Mouse (Mus musculus) myocyte (in vitro differentiated cells): ENCODE results near the gene Slc25a39. TPM values are rescaled to one million over a fixed set of nuclear protein-coding genes. Genes with fewer than 3 reads are reported as not detected.

Source experiments
- H3K27me3 ChIP-seq: one replicate; pipeline ENCODE4 v1.6.1; 2011; ENCODE audit not compliant: control insufficient read depth, insufficient read depth, insufficient read length
- H3K36me3 ChIP-seq: one replicate; pipeline ENCODE4 v1.6.1; 2011; ENCODE audit not compliant: control insufficient read depth, insufficient read depth
- H3K4me2 ChIP-seq: one replicate; pipeline ENCODE4 v1.6.1; 2011; ENCODE audit warnings: low read depth, control low read depth
- H3K4me3 ChIP-seq: one replicate; pipeline ENCODE4 v1.5.1; 2011; ENCODE audit warnings: mild to moderate bottlenecking, control low read depth, moderate library complexity
- H3K79me2 ChIP-seq: one replicate; pipeline ENCODE4 v1.6.1; 2011; ENCODE audit not compliant: control insufficient read depth, insufficient read depth
- H3ac ChIP-seq: one replicate; pipeline ENCODE4 v1.6.1; 2011; ENCODE audit not compliant: control insufficient read depth, insufficient read length
- CEBPB ChIP-seq: IDR thresholded peaks from 2 replicates; pipeline ENCODE4 v1.6.1; 2011; ENCODE audit warnings: mild to moderate bottlenecking, moderate library complexity; ENCODE audit not compliant: poor library complexity, insufficient read depth, severe bottlenecking
- E2F4 ChIP-seq: IDR thresholded peaks from one replicate; pipeline ENCODE4 v1.6.1; 2011; ENCODE audit warnings: mild to moderate bottlenecking, control low read depth, moderate library complexity; ENCODE audit not compliant: insufficient read depth
- MAX ChIP-seq: IDR thresholded peaks from one replicate; pipeline ENCODE4 v1.6.1; 2011; ENCODE audit warnings: low read depth, mild to moderate bottlenecking, control low read depth
- MYOD1 ChIP-seq, 3 experiments: IDR thresholded peaks; one replicate each; pipeline ENCODE4 v1.6.1; 2011; ENCODE audit warnings: control low read depth in 2 of 3, low read depth in 2 of 3, mild to moderate bottlenecking in 2 of 3, moderate library complexity in 1 of 3; ENCODE audit not compliant: insufficient read length in 2 of 3, control insufficient read depth in 1 of 3
- MYOG ChIP-seq, 3 experiments: IDR thresholded peaks; one replicate each; pipeline ENCODE4 v1.6.1; 2011; ENCODE audit warnings: control low read depth in 2 of 3, low read depth in 2 of 3, mild to moderate bottlenecking in 2 of 3; ENCODE audit not compliant: insufficient read length in 2 of 3, control insufficient read depth in 1 of 3, insufficient read depth in 1 of 3
- POLR2A ChIP-seq: IDR thresholded peaks from one replicate; pipeline ENCODE4 v1.6.1; 2011; ENCODE audit warnings: low read depth, mild to moderate bottlenecking, control low read depth, moderate library complexity; ENCODE audit not compliant: insufficient read length
- POLR2AphosphoS2 ChIP-seq: IDR thresholded peaks from one replicate; pipeline ENCODE4 v1.6.1; 2011; ENCODE audit warnings: low read depth, control low read depth; ENCODE audit not compliant: insufficient read length
- REST ChIP-seq: IDR thresholded peaks from one replicate; pipeline ENCODE4 v1.6.1; 2011; ENCODE audit warnings: mild to moderate bottlenecking, control low read depth, moderate library complexity; ENCODE audit not compliant: insufficient read depth, insufficient read length
- SRF ChIP-seq: IDR thresholded peaks from one replicate; pipeline ENCODE4 v1.6.1; 2011; ENCODE audit warnings: low read depth; ENCODE audit not compliant: control insufficient read depth, insufficient read length
- TCF12 ChIP-seq: IDR thresholded peaks from one replicate; pipeline ENCODE4 v1.6.1; 2011; ENCODE audit warnings: mild to moderate bottlenecking, control low read depth; ENCODE audit not compliant: poor library complexity, insufficient read depth, severe bottlenecking
- TCF3 ChIP-seq: IDR thresholded peaks from one replicate; pipeline ENCODE4 v1.6.1; 2011; ENCODE audit warnings: low read depth, control low read depth; ENCODE audit not compliant: insufficient read length
- USF1 ChIP-seq: IDR thresholded peaks from one replicate; pipeline ENCODE4 v1.6.1; 2011; ENCODE audit warnings: low read depth, mild to moderate bottlenecking, control low read depth, moderate library complexity
- polyA plus RNA-seq: library from polyadenylated mRNA; unstranded; fragments of >200 nt; fragmentation: generic; extraction: Trizol; gene quantifications from one replicate; pipeline ENCODE4 v1.2.1, GENCODE M21; 2012; ENCODE audit warnings: missing spikeins

Gene Slc25a39
- polyA plus RNA-seq, 1 experiment: 274 TPM

DNA sequence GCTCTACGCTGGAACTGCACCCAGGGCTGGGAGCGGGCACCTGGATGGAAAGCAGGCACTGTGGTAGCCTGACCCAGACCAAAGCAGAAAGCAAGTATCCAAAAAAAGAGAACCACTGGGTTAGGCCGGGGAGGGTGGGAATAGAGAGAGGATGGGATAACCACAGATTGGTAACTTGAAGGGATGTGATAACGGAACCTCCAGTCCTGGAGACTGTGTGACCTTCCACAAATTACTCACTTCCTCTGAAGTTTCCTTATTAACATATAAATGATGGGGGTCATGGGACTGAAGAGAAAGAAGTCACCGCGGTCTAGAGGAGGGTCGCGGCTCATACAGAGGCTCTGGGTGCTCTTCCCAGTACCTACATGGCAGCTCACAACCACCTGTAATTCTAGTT is 32.5 kb upstream of the Slc25a39 start:
- Histone ChIP-seq H3K4me3 (no peak overlapping the region), H3K79me2 (no peaks in the 10 kb centered on the region), H3K4me2 (no peak overlapping the region), H3ac (no peak overlapping the region), H3K27me3 (no peaks in the 10 kb centered on the region), H3K36me3 (peaks cover 8% of the 10 kb centered on the region)
- no peak for TF ChIP-seq REST
- no peak for TF ChIP-seq E2F4
- no peak for TF ChIP-seq POLR2AphosphoS2
- no peak for TF ChIP-seq MAX
- TF ChIP-seq SRF: no peak
- no peak for TF ChIP-seq CEBPB

- peaks cover 12% of the 10 kb centered on the region for H3K36me3 ChIP-seq
- TF ChIP-seq USF1 (no peak), POLR2AphosphoS2 (peak; percentile 16), REST (no peak)
- no peak overlapping the region for H3K4me2 ChIP-seq
- no peak overlapping the region for H3ac ChIP-seq
- H3K4me3 ChIP-seq: no peak overlapping the region
- no peaks in the 10 kb centered on the region for H3K79me2 ChIP-seq
- no peaks in the 10 kb centered on the region for H3K27me3 ChIP-seq
These were observed 31.6 kb upstream of the Slc25a39 start for GRCm38 (mm10) chr11:102439093-102440082.

DNA sequence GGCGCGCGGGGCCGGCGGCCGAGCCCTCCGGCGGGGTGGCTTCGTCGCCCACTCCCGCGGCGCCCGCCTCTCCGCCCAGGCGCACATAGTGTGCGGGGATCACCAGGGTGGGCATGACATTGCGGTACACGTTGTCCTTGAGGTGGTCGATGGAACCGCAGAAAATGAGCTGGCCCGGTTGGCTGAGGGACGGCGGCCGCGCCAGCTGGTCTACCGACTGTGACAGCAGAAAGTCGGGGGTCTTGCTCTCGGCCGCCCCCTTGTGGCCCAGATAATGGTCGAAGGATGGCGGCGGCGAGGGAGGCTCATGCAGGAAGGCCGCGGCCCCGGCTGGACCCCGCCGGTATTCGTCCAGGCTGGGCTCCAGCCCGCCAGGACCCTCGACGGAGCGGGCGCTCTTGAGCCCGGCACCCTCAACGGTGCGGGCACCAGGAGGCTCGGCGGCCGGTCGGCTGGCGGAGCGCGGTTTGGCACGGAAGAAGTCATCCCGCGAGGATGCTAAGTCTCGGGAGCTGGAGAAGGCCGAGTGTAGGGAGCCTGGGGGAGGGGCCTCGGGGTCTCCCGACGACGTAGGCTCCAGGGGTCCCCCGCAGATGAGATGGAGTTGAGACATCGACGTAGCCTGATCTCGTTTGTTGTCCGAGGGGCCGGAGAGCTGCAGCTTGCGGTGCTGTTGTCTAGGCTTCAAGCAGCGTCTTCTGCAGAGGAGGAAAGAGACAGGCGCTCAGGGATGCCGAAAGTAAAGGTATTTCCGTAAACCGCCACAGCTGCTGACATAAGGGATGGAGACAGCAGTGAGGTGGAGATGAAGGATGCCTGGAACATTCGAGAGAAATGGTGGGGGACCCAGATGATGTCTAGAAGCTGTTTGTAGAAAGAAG is 30.7 kb upstream of the Slc25a39 start:
- Histone ChIP-seq H3K79me2 (no peaks in the 10 kb centered on the region), H3ac (peak overlapping the region; percentile 26), H3K36me3 (peaks cover 12% of the 10 kb centered on the region), H3K4me3 (no peak overlapping the region), H3K4me2 (peak overlapping the region; percentile 45), H3K27me3 (no peaks in the 10 kb centered on the region)
- TF ChIP-seq MAX (no peak), CEBPB (no peak), POLR2A (no peak), TCF3 (no peak), MYOD1 (IDR thresholded peaks at IDR 0.05; ENCODE audit: control insufficient read depth in 1 of 3, insufficient read length in 2 of 3, low read depth in 2 of 3) (peak in 2 of 3 experiments; percentile 7 to 11), USF1 (no peak), REST (no peak), MYOG (IDR thresholded peaks at IDR 0.05; ENCODE audit: control insufficient read depth in 1 of 3, insufficient read depth in 1 of 3, insufficient read length in 2 of 3, low read depth in 2 of 3) (peak in 2 of 3 experiments; percentile 13 to 50), E2F4 (no peak), SRF (no peak), TCF12 (no peak), POLR2AphosphoS2 (peak; percentile 20)

- Histone ChIP-seq H3K27me3 (no peaks in the 10 kb centered on the region), H3K36me3 (peaks cover 12% of the 10 kb centered on the region), H3K4me2 (peak overlapping the region; percentile 45), H3K79me2 (no peaks in the 10 kb centered on the region), H3K4me3 (no peak overlapping the region), H3ac (peak overlapping the region; percentile 26)
- no peak for TF ChIP-seq MAX
- TF ChIP-seq POLR2A: peak; percentile 20
- TF ChIP-seq POLR2AphosphoS2: no peak
- TF ChIP-seq SRF: no peak
- no peak for TF ChIP-seq REST
- TF ChIP-seq MYOD1 (IDR thresholded peaks at IDR 0.05; ENCODE audit: control insufficient read depth in 1 of 3, insufficient read length in 2 of 3, low read depth in 2 of 3): peak in 1 of 3 experiments; percentile 6
- peak in 2 of 3 experiments; percentile 2 to 57 for TF ChIP-seq MYOG (IDR thresholded peaks at IDR 0.05; ENCODE audit: control insufficient read depth in 1 of 3, insufficient read depth in 1 of 3, insufficient read length in 2 of 3, low read depth in 2 of 3)
- no peak for TF ChIP-seq TCF12
- no peak for TF ChIP-seq USF1
- no peak for TF ChIP-seq CEBPB
- TF ChIP-seq E2F4: no peak
- no peak for TF ChIP-seq TCF3
These were observed 29.6 kb upstream of the Slc25a39 start for GRCm38 (mm10) chr11:102437120-102438061.
